Mouse (Mus musculus): ENCODE data around the gene Dct. TPM values are rescaled to one million over a fixed set of nuclear protein-coding genes. Genes with fewer than 3 reads are reported as not detected.

Dct gene
- polyA plus RNA-seq, 1 experiment from 2014 or later: 0.73 TPM

GRCm38 (mm10) chr14:118027564-118027963, 24.5 kb downstream of the Dct start:
- H3K4me1 ChIP-seq (ENCODE audit: control insufficient read depth, insufficient read depth, low read length): no peaks in the 10 kb centered on the region
- peaks cover 15% of the 10 kb centered on the region for H3K9me3 ChIP-seq (replicated peaks; ENCODE audit: control insufficient read depth, low read length)
- WGBS (ENCODE audit: insufficient replicate concordance): 79% methylated on average over 3 of the region's 3 CpGs
- no peak overlapping the region for H3K27ac ChIP-seq (ENCODE audit: low read depth, low read length)
- H3K27me3 ChIP-seq (ENCODE audit: control insufficient read depth, insufficient read depth, low read length): no peaks in the 10 kb centered on the region
- no peak for ATAC-seq (replicated peaks; ENCODE audit: insufficient number of reproducible peaks, low FRiP score, low TSS enrichment)
- no peak overlapping the region for H3K4me2 ChIP-seq
- no peaks in the 10 kb centered on the region for H3K36me3 ChIP-seq (ENCODE audit: control insufficient read depth, insufficient read depth, low read length)
- H3K4me3 ChIP-seq (ENCODE audit: low read depth, low read length): no peak overlapping the region
- no peak overlapping the region for H3K9ac ChIP-seq (ENCODE audit: low read depth, low read length)

- H3K4me3 ChIP-seq (ENCODE audit: low read depth, low read length): no peak overlapping the region
- H3K27ac ChIP-seq (ENCODE audit: low read depth, low read length): no peak overlapping the region
- H3K4me1 ChIP-seq (ENCODE audit: control insufficient read depth, insufficient read depth, low read length): no peaks in the 10 kb centered on the region
- H3K9ac ChIP-seq (ENCODE audit: low read depth, low read length): no peak overlapping the region
- H3K27me3 ChIP-seq (ENCODE audit: control insufficient read depth, insufficient read depth, low read length): peaks cover 3% of the 10 kb centered on the region; the same call in 1 of the 2 replicates
- no peak for ATAC-seq (replicated peaks; ENCODE audit: insufficient number of reproducible peaks, low FRiP score, low TSS enrichment)
- H3K4me2 ChIP-seq: no peak overlapping the region
- WGBS (ENCODE audit: insufficient replicate concordance): 79% methylated on average over 10 of the region's 10 CpGs
- H3K36me3 ChIP-seq (ENCODE audit: control insufficient read depth, insufficient read depth, low read length): no peaks in the 10 kb centered on the region
- H3K9me3 ChIP-seq (replicated peaks; ENCODE audit: control insufficient read depth, low read length): no peaks in the 10 kb centered on the region
These were observed 30.0 kb downstream of the Dct start for GRCm38 (mm10) chr14:118021867-118022543.

GRCm38 (mm10) chr14:118019314-118019713, 32.7 kb downstream of the Dct start:
- Histone ChIP-seq H3K36me3 (ENCODE audit: control insufficient read depth, insufficient read depth, low read length) (no peaks in the 10 kb centered on the region), H3K9me3 (replicated peaks; ENCODE audit: control insufficient read depth, low read length) (no peaks in the 10 kb centered on the region), H3K27me3 (ENCODE audit: control insufficient read depth, insufficient read depth, low read length) (peaks cover 10% of the 10 kb centered on the region), H3K27ac (ENCODE audit: low read depth, low read length) (no peak overlapping the region), H3K4me2 (no peak overlapping the region), H3K9ac (ENCODE audit: low read depth, low read length) (no peak overlapping the region), H3K4me3 (ENCODE audit: low read depth, low read length) (no peak overlapping the region), H3K4me1 (ENCODE audit: control insufficient read depth, insufficient read depth, low read length) (no peaks in the 10 kb centered on the region)
- no peak for ATAC-seq (replicated peaks; ENCODE audit: insufficient number of reproducible peaks, low FRiP score, low TSS enrichment)
- WGBS (ENCODE audit: insufficient replicate concordance): 78% methylated on average over 5 of the region's 5 CpGs

GRCm38 (mm10) chr14:118013237-118013636, 38.8 kb downstream of the Dct start:
- Histone ChIP-seq H3K4me1 (ENCODE audit: control insufficient read depth, insufficient read depth, low read length) (no peaks in the 10 kb centered on the region), H3K9ac (ENCODE audit: low read depth, low read length) (no peak overlapping the region), H3K36me3 (ENCODE audit: control insufficient read depth, insufficient read depth, low read length) (no peaks in the 10 kb centered on the region), H3K27me3 (ENCODE audit: control insufficient read depth, insufficient read depth, low read length) (peaks cover 24% of the 10 kb centered on the region), H3K4me2 (no peak overlapping the region), H3K27ac (ENCODE audit: low read depth, low read length) (no peak overlapping the region), H3K9me3 (replicated peaks; ENCODE audit: control insufficient read depth, low read length) (no peaks in the 10 kb centered on the region), H3K4me3 (ENCODE audit: low read depth, low read length) (no peak overlapping the region)
- no peak for ATAC-seq (replicated peaks; ENCODE audit: insufficient number of reproducible peaks, low FRiP score, low TSS enrichment)
- 78% methylated on average over 8 of the region's 8 CpGs for WGBS (ENCODE audit: insufficient replicate concordance)

- H3K4me3 ChIP-seq (ENCODE audit: low read depth, low read length): no peak overlapping the region
- no peaks in the 10 kb centered on the region for H3K36me3 ChIP-seq (ENCODE audit: control insufficient read depth, insufficient read depth, low read length)
- 76% methylated on average over 9 of the region's 9 CpGs for WGBS (ENCODE audit: insufficient replicate concordance)
- peaks cover 46% of the 10 kb centered on the region for H3K27me3 ChIP-seq (ENCODE audit: control insufficient read depth, insufficient read depth, low read length)
- H3K4me2 ChIP-seq: no peak overlapping the region
- no peaks in the 10 kb centered on the region for H3K4me1 ChIP-seq (ENCODE audit: control insufficient read depth, insufficient read depth, low read length)
- no peak overlapping the region for H3K27ac ChIP-seq (ENCODE audit: low read depth, low read length)
- H3K9ac ChIP-seq (ENCODE audit: low read depth, low read length): no peak overlapping the region
- no peaks in the 10 kb centered on the region for H3K9me3 ChIP-seq (replicated peaks; ENCODE audit: control insufficient read depth, low read length)
- no peak for ATAC-seq (replicated peaks; ENCODE audit: insufficient number of reproducible peaks, low FRiP score, low TSS enrichment)
These were observed 42.5 kb downstream of the Dct start for GRCm38 (mm10) chr14:118009541-118009940.

DNA sequence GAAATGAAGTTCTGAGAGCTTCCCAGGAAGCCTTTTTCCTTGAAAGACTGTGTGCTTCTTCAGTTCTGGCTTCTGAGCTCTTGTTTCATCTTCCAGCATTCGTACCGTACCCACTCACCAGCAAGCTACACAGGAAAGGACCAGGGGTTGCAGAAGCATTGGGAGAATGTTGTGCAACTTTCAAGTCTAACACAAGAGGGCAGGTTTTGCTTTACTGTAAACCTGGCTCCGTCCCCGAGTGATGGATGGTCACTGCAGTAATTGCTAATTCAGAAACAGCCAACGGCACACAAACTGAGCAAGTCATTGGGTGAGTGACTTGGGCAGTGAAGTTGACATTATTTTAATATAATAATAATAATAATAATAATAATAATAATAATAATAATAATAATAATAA, 46.3 kb downstream of the Dct start:
- Histone ChIP-seq H3K4me1 (ENCODE audit: control insufficient read depth, insufficient read depth, low read length) (peaks cover 11% of the 10 kb centered on the region), H3K36me3 (ENCODE audit: control insufficient read depth, insufficient read depth, low read length) (no peaks in the 10 kb centered on the region), H3K27ac (ENCODE audit: low read depth, low read length) (no peak overlapping the region), H3K9me3 (replicated peaks; ENCODE audit: control insufficient read depth, low read length) (no peaks in the 10 kb centered on the region), H3K4me2 (no peak overlapping the region), H3K27me3 (ENCODE audit: control insufficient read depth, insufficient read depth, low read length) (peaks cover 59% of the 10 kb centered on the region), H3K9ac (ENCODE audit: low read depth, low read length) (no peak overlapping the region), H3K4me3 (ENCODE audit: low read depth, low read length) (no peak overlapping the region)
- WGBS (ENCODE audit: insufficient replicate concordance): 18% methylated on average over 5 of the region's 5 CpGs
- no peak for ATAC-seq (replicated peaks; ENCODE audit: insufficient number of reproducible peaks, low FRiP score, low TSS enrichment)

GRCm38 (mm10) chr14:118004434-118004833, 47.6 kb downstream of the Dct start:
- no peaks in the 10 kb centered on the region for H3K36me3 ChIP-seq (ENCODE audit: control insufficient read depth, insufficient read depth, low read length)
- no peak overlapping the region for H3K27ac ChIP-seq (ENCODE audit: low read depth, low read length)
- no peak overlapping the region for H3K4me3 ChIP-seq (ENCODE audit: low read depth, low read length)
- no peak overlapping the region for H3K9ac ChIP-seq (ENCODE audit: low read depth, low read length)
- peaks cover 15% of the 10 kb centered on the region for H3K4me1 ChIP-seq (ENCODE audit: control insufficient read depth, insufficient read depth, low read length)
- no peaks in the 10 kb centered on the region for H3K9me3 ChIP-seq (replicated peaks; ENCODE audit: control insufficient read depth, low read length)
- 81% methylated on average over 10 of the region's 10 CpGs for WGBS (ENCODE audit: insufficient replicate concordance)
- peaks cover 51% of the 10 kb centered on the region for H3K27me3 ChIP-seq (ENCODE audit: control insufficient read depth, insufficient read depth, low read length)
- no peak for ATAC-seq (replicated peaks; ENCODE audit: insufficient number of reproducible peaks, low FRiP score, low TSS enrichment)
- no peak overlapping the region for H3K4me2 ChIP-seq

DNA sequence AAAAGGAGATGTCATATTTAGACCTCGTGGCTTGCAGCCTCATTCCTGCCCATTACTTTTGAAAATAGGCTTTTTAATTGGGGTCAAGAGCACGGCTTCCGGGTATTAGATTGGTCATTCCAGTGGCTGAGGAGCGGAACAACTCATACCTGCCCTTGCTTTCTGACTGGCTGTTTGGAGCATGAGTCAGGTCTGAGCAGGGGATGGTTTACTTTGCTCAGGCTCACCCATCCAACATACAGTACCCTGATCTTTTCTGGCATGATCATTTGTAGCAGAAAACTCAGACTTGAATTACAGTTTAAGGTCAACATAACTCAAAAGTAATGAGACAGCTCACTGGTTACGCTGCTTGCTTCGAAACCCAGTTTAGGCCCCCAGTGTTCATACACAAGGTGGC, 58.2 kb downstream of the Dct start:
- WGBS (ENCODE audit: insufficient replicate concordance): 88% methylated on average over 6 of the region's 6 CpGs
- Histone ChIP-seq H3K27ac (ENCODE audit: low read depth, low read length) (no peak overlapping the region), H3K9ac (ENCODE audit: low read depth, low read length) (no peak overlapping the region), H3K9me3 (replicated peaks; ENCODE audit: control insufficient read depth, low read length) (no peaks in the 10 kb centered on the region), H3K4me3 (ENCODE audit: low read depth, low read length) (no peak overlapping the region), H3K36me3 (ENCODE audit: control insufficient read depth, insufficient read depth, low read length) (no peaks in the 10 kb centered on the region), H3K4me1 (ENCODE audit: control insufficient read depth, insufficient read depth, low read length) (no peaks in the 10 kb centered on the region), H3K4me2 (no peak overlapping the region), H3K27me3 (ENCODE audit: control insufficient read depth, insufficient read depth, low read length) (peaks cover 69% of the 10 kb centered on the region)
- ATAC-seq (replicated peaks; ENCODE audit: insufficient number of reproducible peaks, low FRiP score, low TSS enrichment): no peak

DNA sequence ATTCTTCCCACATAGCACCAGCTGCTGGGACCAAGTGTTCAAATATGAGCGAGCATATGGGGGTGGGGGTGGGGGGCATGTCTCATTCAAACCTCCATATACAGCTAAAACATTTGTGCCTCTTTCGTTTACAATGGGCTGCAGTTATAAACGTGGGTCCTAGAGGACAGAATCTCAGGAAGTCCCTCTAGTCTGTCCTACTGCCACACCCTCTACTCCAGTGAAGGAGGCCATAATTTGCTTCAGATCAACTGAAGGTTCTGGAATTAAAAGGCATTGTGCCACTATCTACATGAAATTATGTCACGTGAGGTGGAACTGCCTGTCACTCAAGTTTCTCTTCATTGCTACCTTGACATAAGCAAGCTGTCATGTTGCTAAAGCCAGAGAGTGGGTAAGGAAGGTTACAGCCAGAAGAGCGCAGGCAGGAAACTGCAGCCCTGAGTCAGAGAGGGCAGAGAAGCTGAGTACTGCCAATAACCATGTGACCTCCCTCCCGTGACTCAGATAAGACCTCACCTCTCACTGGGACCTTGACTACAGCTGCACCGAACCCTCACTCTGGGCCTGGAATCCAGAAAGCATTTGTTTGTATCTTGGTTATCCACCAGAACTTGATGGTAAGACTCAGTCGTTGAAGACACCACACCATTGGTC, 59.3 kb downstream of the Dct start:
- Histone ChIP-seq H3K4me1 (ENCODE audit: control insufficient read depth, insufficient read depth, low read length) (no peaks in the 10 kb centered on the region), H3K4me3 (ENCODE audit: low read depth, low read length) (no peak overlapping the region), H3K27ac (ENCODE audit: low read depth, low read length) (no peak overlapping the region), H3K9me3 (replicated peaks; ENCODE audit: control insufficient read depth, low read length) (no peaks in the 10 kb centered on the region), H3K4me2 (no peak overlapping the region), H3K36me3 (ENCODE audit: control insufficient read depth, insufficient read depth, low read length) (no peaks in the 10 kb centered on the region), H3K9ac (ENCODE audit: low read depth, low read length) (no peak overlapping the region), H3K27me3 (ENCODE audit: control insufficient read depth, insufficient read depth, low read length) (peaks cover 68% of the 10 kb centered on the region)
- ATAC-seq (replicated peaks; ENCODE audit: insufficient number of reproducible peaks, low FRiP score, low TSS enrichment): no peak
- 53% methylated on average over 8 of the region's 8 CpGs for WGBS (ENCODE audit: insufficient replicate concordance)
